Mouse (Mus musculus): ENCODE measurements around the gene Epha8.
A peak's percentile ranks its signal among the peaks of the same experiment; 100 is the strongest.

Gene Epha8

DNA sequence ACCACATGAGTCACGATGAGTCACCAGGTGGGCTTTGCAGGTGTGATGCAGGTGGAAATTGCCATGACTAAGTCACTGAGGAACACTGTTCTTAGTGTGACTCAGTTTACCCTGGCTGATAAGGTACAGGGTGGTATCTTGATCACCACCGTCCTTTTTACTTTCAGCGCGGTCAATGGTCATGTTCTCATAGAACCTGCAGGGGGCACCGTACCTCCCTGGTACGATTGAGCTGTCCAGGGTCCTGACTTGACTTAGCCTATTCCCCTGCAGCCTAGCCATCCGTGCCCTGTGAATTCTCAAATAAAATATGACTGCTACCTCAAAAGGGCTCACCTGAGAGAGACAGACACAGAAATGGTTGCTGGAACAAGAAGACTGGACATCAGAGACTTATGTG lies 49.6 kb downstream of the Epha8 start:
- DNase-seq (ENCODE audit: low spot score in 2 of 2): no peak

- no peak for DNase-seq (ENCODE audit: low spot score in 2 of 2)
Observed at GRCm38 (mm10) chr4:136904767-136905539, 51.7 kb downstream of the Epha8 start.

GRCm38 (mm10) chr4:136899154-136899553 lies 57.5 kb downstream of the Epha8 start:
- no peak for DNase-seq (ENCODE audit: low spot score in 2 of 2)

DNA sequence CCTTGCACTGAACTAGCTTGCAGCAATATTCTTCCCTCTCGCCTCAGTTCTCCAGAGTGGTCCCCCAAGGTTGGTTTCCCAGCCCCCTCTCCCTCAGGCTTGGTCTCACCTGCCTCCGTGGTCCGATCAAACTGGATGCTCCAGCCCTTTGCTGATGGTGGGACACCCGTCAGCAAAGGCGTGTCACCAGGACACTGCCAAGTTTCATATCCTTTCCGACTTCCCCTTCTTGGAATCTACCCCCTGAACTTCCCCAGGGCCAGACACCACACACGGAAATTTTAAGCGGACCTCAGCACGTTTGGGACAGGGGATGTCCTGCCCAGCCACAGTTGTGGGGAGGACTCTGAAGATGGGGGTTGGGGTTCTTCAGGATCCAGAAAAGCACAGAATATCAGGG lies 58.0 kb downstream of the Epha8 start, which contains the start of gene C1qa:
Gene C1qa, minus strand, starts transcription at position 167 of the 400 bp plus-strand sequence.
- no peak for DNase-seq (ENCODE audit: low spot score in 2 of 2)

- no peak for DNase-seq (ENCODE audit: low spot score in 2 of 2)
Observed at GRCm38 (mm10) chr4:136898084-136898598, 58.5 kb downstream of the Epha8 start.

- no peak for DNase-seq (ENCODE audit: low spot score in 2 of 2)
Observed at GRCm38 (mm10) chr4:136896461-136896860, 60.2 kb downstream of the Epha8 start.

GRCm38 (mm10) chr4:136895861-136896260 lies 60.8 kb downstream of the Epha8 start:
- no peak for DNase-seq (ENCODE audit: low spot score in 2 of 2)

DNA sequence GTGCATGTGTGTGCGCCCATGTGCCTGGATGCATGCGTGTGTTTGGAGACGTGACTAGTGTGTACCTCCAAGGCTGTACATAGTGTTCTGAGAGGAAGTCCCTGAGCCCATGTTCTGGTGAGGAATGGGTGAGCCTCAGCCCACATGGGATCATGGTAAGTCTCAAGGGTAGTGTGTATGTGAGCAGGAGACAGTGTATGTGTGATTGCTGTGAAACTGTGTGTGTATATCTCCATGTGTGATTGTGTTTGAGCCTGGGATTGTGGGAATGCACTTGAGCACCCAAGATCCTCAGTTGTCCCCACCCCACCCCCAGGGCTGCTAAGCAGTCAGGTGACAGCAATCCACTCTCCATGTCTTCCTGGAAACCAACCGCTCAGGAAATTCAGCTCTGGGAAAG lies 61.8 kb downstream of the Epha8 start:
- DNase-seq (ENCODE audit: low spot score in 2 of 2): no peak

- DNase-seq (ENCODE audit: low spot score in 2 of 2): peak; percentile 46 to 76
Observed at GRCm38 (mm10) chr4:136893691-136894543, 62.7 kb downstream of the Epha8 start.

- DNase-seq (ENCODE audit: low spot score in 2 of 2): no peak
Observed at GRCm38 (mm10) chr4:136892811-136893210, 63.8 kb downstream of the Epha8 start, which contains the start of gene C1qc. Gene C1qc, minus strand, starts transcription at chr4:136893065.

DNA sequence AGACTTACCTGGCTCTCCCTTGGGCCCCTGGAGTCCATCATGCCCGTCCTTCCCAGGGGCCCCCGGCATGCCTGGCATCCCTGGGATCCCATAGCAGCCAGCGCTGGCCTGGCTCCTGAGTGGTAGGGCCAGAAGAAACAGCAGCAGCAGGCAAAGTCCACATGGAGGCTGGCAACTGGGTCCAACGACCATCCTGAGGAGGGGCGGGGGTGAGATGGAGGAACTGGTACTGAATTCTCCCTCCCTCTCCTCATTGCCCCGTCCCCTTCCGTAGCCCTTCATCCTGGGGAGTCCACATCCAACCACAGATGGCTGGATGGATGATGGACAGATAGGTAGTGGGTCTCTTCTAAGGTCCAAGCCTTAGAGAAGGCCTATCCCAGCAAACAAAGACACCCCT lies 64.2 kb downstream of the Epha8 start:
- no peak for DNase-seq (ENCODE audit: low spot score in 2 of 2)

DNA sequence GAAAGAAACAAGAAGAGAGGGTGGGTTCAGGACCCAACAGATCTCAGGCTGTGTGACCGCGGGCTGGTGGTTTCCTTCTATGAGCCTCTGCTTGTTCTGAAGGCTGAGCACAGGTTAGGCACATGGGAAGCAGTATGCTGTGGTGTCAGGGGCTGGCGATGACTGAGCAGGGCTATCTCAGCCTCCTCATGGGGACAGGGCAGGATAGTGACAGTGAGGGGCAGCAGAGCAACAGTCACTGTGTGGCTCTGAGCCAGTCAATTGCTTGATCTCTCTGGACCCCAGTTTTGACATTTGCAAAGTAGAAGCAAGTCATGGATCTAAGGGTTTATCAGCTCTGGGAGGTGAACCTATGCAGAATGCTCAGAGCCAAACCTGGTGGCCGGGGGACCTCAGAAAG lies 65.5 kb downstream of the Epha8 start:
- no peak for DNase-seq (ENCODE audit: low spot score in 2 of 2)

GRCm38 (mm10) chr4:136889981-136890380 lies 66.6 kb downstream of the Epha8 start:
- DNase-seq (ENCODE audit: low spot score in 2 of 2): no peak

DNA sequence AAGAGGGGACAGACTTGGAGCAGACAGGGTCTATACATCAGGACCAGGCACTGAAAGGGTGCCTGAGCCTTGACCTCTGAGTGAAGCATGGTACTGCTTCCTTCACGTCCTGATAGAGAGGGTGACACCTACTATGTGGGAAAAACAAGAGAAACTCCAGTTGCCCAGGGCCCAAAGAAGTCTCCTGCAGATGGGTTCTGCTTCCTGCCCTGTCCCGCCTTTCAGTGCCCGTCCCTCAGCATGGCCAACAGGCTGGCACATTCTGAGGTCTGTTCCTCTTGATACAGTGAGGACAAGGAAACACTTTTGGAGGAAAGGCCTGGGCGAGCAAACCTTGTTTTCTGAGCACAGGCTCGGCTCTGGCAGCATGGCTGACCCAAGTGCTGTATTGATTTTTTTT lies 68.9 kb downstream of the Epha8 start:
- no peak for DNase-seq (ENCODE audit: low spot score in 2 of 2)

DNA sequence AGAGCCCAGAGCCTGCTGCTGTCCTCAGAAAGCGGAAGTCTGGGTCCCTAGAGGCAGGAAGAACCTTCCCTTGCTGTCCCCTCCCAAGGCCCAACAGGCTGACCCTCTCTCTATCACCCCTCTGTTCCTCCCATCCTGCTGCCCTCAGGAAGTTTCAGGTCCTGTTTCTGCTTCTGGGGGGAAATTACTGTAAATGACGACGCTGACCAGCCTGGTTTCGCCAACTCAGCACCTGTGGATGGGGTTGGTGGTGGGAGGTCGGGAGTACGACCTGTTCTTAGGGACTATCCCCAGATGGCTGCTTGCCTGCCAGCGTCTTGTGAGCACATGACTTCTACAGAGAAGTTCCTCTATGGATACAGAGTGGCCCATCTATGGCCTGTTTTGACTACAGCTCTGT lies 70.5 kb downstream of the Epha8 start, which contains the start of gene C1qb:
Gene C1qb, minus strand, starts transcription at position 87 of the 400 bp plus-strand sequence.
- no peak for DNase-seq (ENCODE audit: low spot score in 2 of 2)
